9 mouse cellular contexts compared by ENCODE assay signal in genomic region chr4:142772751-142773455, GRCm38 (mm10).
DNase-seq lines count a peak whose midpoint lies in the region; ATAC-seq lines count a peak whose summit lies in the region.
"Had no signal": no experiment of that assay in that cellular context is flagged by ENCODE, and none has a peak within 500 bp of the region (broad histone marks: within the 10 kb centered on the region; RNA-seq: fewer than 3 reads in every experiment).

No protein-coding gene starts in this region.

- H3K4me1 ChIP-seq in hindbrain, embryonic 14.5 days (replicated peaks; ENCODE audit: control insufficient read depth, insufficient read depth, low read length), result peaks cover 34% of the 10 kb centered on the region
- H3K4me1 ChIP-seq in midbrain, embryonic 10.5 days, result peaks cover 59% of the 10 kb centered on the region

- WGBS in hindbrain, embryonic 14.5 days, result 4% methylated on average over 16 of the region's 16 CpGs
- WGBS in midbrain, embryonic 10.5 days, result 8% methylated on average over 16 of the region's 16 CpGs

- ATAC-seq in hindbrain, embryonic 14.5 days (ENCODE audit: low FRiP score), result peak; percentile 45; the same call in 1 of the 2 replicates
- no peak for ATAC-seq in CD4-positive, CD25-positive, alpha-beta regulatory T cell, adult 4 months

- intact Hi-C loops in left cerebral cortex, postnatal 4 days (cut with DNase I), result no loop called here
- intact Hi-C loops in heart, postnatal 25 days (cut with DNase I), result no loop called here

- peak overlapping the region; percentile 19 for H3K9ac ChIP-seq in hindbrain, embryonic 14.5 days
- H3K9ac ChIP-seq: embryonic facial prominence, embryonic 15.5 days had no signal

- H3K4me2 ChIP-seq in hindbrain, embryonic 14.5 days (replicated peaks), result peak overlapping the region; percentile 12; the same call in 1 of the 2 replicates
- H3K4me2 ChIP-seq: embryonic facial prominence, embryonic 15.5 days had no signal

- H3K36me3 ChIP-seq in hindbrain, embryonic 14.5 days (replicated peaks; ENCODE audit: control insufficient read depth, insufficient read depth), result no peaks in the 10 kb centered on the region
- no peaks in the 10 kb centered on the region for H3K36me3 ChIP-seq in midbrain, embryonic 10.5 days
- H3K36me3 ChIP-seq: embryonic facial prominence, embryonic 15.5 days had no signal

- H3K4me3 ChIP-seq in hindbrain, embryonic 14.5 days (replicated peaks; ENCODE audit: low read length), result no peak overlapping the region
- H3K4me3 ChIP-seq in midbrain, embryonic 10.5 days, result peak overlapping the region; percentile 22; the same call in 1 of the 2 replicates
- H3K4me3 ChIP-seq: embryonic facial prominence, embryonic 15.5 days had no signal

- H3K27me3 ChIP-seq in hindbrain, embryonic 14.5 days (ENCODE audit: control insufficient read depth, insufficient read depth, low read length), result no peaks in the 10 kb centered on the region
- H3K27me3 ChIP-seq in midbrain, embryonic 10.5 days (ENCODE audit: low read depth, poor library complexity, severe bottlenecking), result peaks cover 65% of the 10 kb centered on the region

- H3K9me3 ChIP-seq in hindbrain, embryonic 14.5 days (ENCODE audit: control insufficient read depth, low read length), result no peaks in the 10 kb centered on the region
- H3K9me3 ChIP-seq in midbrain, embryonic 10.5 days (replicated peaks), result no peaks in the 10 kb centered on the region
- H3K9me3 ChIP-seq: embryonic facial prominence, embryonic 15.5 days had no signal

- H3K27ac ChIP-seq in hindbrain, embryonic 14.5 days, result peak overlapping the region; percentile 74
- peak overlapping the region; percentile 74 for H3K27ac ChIP-seq in midbrain, embryonic 10.5 days (replicated peaks)
- H3K27ac ChIP-seq: embryonic facial prominence, embryonic 15.5 days had no signal

- peak; percentile 78 for DNase-seq in left cerebral cortex, postnatal 4 days
- no peak for DNase-seq in left cerebral cortex, adult 11 months (ENCODE audit: low spot score)
- peak; percentile 83 to 90 for DNase-seq in cerebellum, postnatal 14 days
- peak; percentile 59 for DNase-seq in hindbrain, embryonic 14.5 days (ENCODE audit: low spot score)
- peak; percentile 48 for DNase-seq in midbrain, embryonic 10.5 days (ENCODE audit: low spot score)
- DNase-seq in left cerebral cortex, adult 8-10 months (ENCODE audit: low spot score in 2 of 2), result no peak
- DNase-seq in heart, postnatal 25 days (ENCODE audit: low spot score), result no peak

Comparison
In these comparisons a context has a peak if more than half of its experiments do, and no peak if none do; other contexts are left out.
1. DNase-seq: peak in left cerebral cortex, postnatal 4 days (single experiment), cerebellum, postnatal 14 days (2 of 2), hindbrain, embryonic 14.5 days (single experiment) and midbrain, embryonic 10.5 days (single experiment); none in left cerebral cortex, adult 11 months (single experiment), left cerebral cortex, adult 8-10 months (0 of 2) and heart, postnatal 25 days (single experiment).